ENCODE assay signal across 9 mouse cellular contexts in the genomic region with DNA sequence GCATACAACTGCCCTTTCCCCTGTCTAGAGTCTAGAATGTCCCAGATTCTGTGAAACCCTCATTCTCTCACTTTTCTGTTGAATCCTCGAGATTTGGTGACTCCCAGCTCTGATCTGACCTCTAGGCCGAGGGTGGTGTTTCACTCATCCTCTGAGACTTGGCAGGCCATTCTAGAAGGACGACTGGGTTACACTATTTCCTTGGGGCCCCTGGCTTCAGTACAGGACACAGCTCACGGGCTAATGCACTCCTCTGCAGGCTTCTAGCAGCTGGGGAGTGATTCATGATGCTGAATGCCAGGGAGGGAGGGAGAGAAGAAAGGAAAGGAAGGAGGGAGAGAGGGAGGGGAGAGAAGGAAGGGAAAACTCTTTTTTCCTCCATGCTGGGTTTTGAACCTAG. TPM values are rescaled to one million over a fixed set of nuclear protein-coding genes. Genes with fewer than 3 reads are reported as not detected.
DNase-seq lines count a peak whose midpoint lies in the region; ATAC-seq and TF ChIP-seq lines count a peak whose summit lies in the region.
"Had no signal": no experiment of that assay in that cellular context is flagged by ENCODE, and none has a peak within 500 bp of the region (broad histone marks: within the 10 kb centered on the region; RNA-seq: fewer than 3 reads in every experiment).

No protein-coding gene starts in this region.

- no peaks in the 10 kb centered on the region for H3K27me3 ChIP-seq in E14TG2a.4 (ENCODE audit: insufficient read depth, low read length)
- H3K27me3 ChIP-seq in forebrain, postnatal 0 days (ENCODE audit: insufficient read depth, low read length): no peaks in the 10 kb centered on the region

- peak overlapping the region; percentile 57; the same call in 1 of the 2 replicates for H3K27ac ChIP-seq in forebrain, postnatal 0 days (ENCODE audit: low read depth, low read length)

- TF ChIP-seq CTCF in E14TG2a.4 (conservative IDR thresholded peaks at IDR 0.05; ENCODE audit: low read length): no peak
- no peak for TF ChIP-seq CTCF in forebrain, postnatal 0 days (IDR thresholded peaks at IDR 0.05; ENCODE audit: low read depth)

- H3K4me3 ChIP-seq in E14TG2a.4 (replicated peaks; ENCODE audit: low read length): 0 out of 2 replicates have a peak overlapping the region, but pooled peaks have one; percentile 50
- H3K4me3 ChIP-seq in forebrain, postnatal 0 days (ENCODE audit: low read depth, low read length): no peak overlapping the region
- H3K4me3 ChIP-seq: erythroblast, embryonic 14.5 days had no signal

- peaks cover 3% of the 10 kb centered on the region; the same call in 1 of the 2 replicates for H3K36me3 ChIP-seq in E14TG2a.4 (ENCODE audit: insufficient read depth, low read length)
- H3K36me3 ChIP-seq in forebrain, postnatal 0 days (ENCODE audit: insufficient read depth): no peaks in the 10 kb centered on the region

- 31% methylated on average over 4 of the region's 4 CpGs for WGBS in forebrain, postnatal 0 days

- H3K4me2 ChIP-seq in forebrain, postnatal 0 days (ENCODE audit: low read depth): no peak overlapping the region

- H3K4me1 ChIP-seq in E14TG2a.4 (replicated peaks; ENCODE audit: low read depth, low read length): peaks cover 82% of the 10 kb centered on the region
- H3K4me1 ChIP-seq in forebrain, postnatal 0 days (ENCODE audit: insufficient read depth): peaks cover 4% of the 10 kb centered on the region

- no peak overlapping the region for H3K9ac ChIP-seq in forebrain, postnatal 0 days

- H3K9me3 ChIP-seq in E14TG2a.4 (ENCODE audit: low read length): no peaks in the 10 kb centered on the region
- no peaks in the 10 kb centered on the region for H3K9me3 ChIP-seq in forebrain, postnatal 0 days (ENCODE audit: low read length)

- no peak for DNase-seq in frontal cortex, adult 2 months (ENCODE audit: extremely low spot score in 1 of 2, low spot score in 1 of 2)
- DNase-seq in forebrain, postnatal 0 days: no peak
- DNase-seq in kidney, postnatal 10 days: peak; percentile 46
- no peak for DNase-seq in cerebellum, postnatal 14 days
- no peak for DNase-seq in left cerebral cortex, adult 11 months (ENCODE audit: low spot score)

- peak; percentile 53; the same call in 1 of the 2 replicates for ATAC-seq in frontal cortex, adult (ENCODE audit: low TSS enrichment)
- ATAC-seq in forebrain, postnatal 0 days: peak; percentile 36; the same call in 1 of the 2 replicates
- ATAC-seq in megakaryocyte progenitor cell, adult 5-6 weeks (replicated peaks; ENCODE audit: poor library complexity): no peak

RNA-seq across cellular contexts. Expression of a gene that starts 22.1 kb away (rescaled TPM):
- polyA plus RNA-seq in frontal cortex, adult 2 months (2012; rRNA removed): not detected in 2 replicates
- total RNA-seq in forebrain, postnatal 0 days (2014; rRNA removed): 0.29 TPM in 1 of 2 replicates, not detected in the other
- not detected in 2 replicates for polyA plus RNA-seq in forebrain, postnatal 0 days (2015; fragmentation: Nextera tagmentation; extraction: Ambion mirVana)
- not detected in 2 replicates for total RNA-seq in megakaryocyte progenitor cell, adult 5-6 weeks (2015)
- not detected in 2 replicates for total RNA-seq in megakaryocyte progenitor cell, adult 5-6 weeks (2017)
- polyA plus RNA-seq: erythroblast, embryonic 14.5 days had no signal

RNA-seq across cellular contexts. Expression of a gene that starts 22.2 kb away (rescaled TPM):
- 0.38 and 0.54 TPM in 2 replicates for polyA plus RNA-seq in frontal cortex, adult 2 months (2012; rRNA removed)
- 0.15 and 0.33 TPM in 2 replicates for total RNA-seq in forebrain, postnatal 0 days (2014; rRNA removed)
- polyA plus RNA-seq in forebrain, postnatal 0 days (2015; fragmentation: Nextera tagmentation; extraction: Ambion mirVana): 0.17 and 0.19 TPM in 2 replicates
- 1.0 TPM in 1 of 2 replicates, not detected in the other for total RNA-seq in megakaryocyte progenitor cell, adult 5-6 weeks (2015)
- total RNA-seq in megakaryocyte progenitor cell, adult 5-6 weeks (2017): not detected in 2 replicates
- polyA plus RNA-seq: erythroblast, embryonic 14.5 days had no signal
